Mouse (Mus musculus) monocyte, adult 5-6 weeks (primary cell): ENCODE results near the gene Rbms3. TPM values are rescaled to one million over a fixed set of nuclear protein-coding genes. Genes with fewer than 3 reads are reported as not detected.

Experiments
- ATAC-seq: fragments of 153-309, 156-312 bp; replicated peaks from 2 replicates; pipeline ENCODE4 v1.8.0; 2017; ENCODE audit warnings: mild to moderate bottlenecking; ENCODE audit not compliant: low TSS enrichment, insufficient number of reproducible peaks, severe bottlenecking, poor library complexity, low FRiP score
- total RNA-seq: library from RNA; stranded (forward); fragments of 200-1000, 200-491, 200-594 nt; gene quantifications from 3 replicates; pipeline ENCODE4 v1.2.3, GENCODE M21; 2017

The Rbms3 gene
- total RNA-seq, 1 experiment from 2014 or later: not detected

DNA sequence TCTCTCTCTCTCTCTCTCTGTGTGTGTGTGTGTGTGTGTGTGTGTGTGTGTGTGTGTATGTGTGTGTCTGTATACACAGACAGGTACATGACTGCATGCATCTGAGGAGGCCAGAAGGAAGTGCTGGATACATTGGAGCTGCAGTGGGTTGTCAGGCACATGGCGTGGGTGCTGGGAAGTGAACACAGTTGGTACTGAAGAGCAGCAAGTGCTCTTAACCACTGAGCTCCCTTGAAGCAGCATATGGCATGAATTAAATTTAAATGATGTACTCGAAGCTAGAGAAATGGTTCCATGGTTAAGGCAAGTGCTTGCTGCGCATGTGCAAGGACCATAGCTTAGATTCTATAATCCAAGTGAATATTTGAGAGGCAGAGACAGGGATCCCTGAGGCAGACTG is 772.6 kb downstream of the Rbms3 start:
- no peak for ATAC-seq

DNA sequence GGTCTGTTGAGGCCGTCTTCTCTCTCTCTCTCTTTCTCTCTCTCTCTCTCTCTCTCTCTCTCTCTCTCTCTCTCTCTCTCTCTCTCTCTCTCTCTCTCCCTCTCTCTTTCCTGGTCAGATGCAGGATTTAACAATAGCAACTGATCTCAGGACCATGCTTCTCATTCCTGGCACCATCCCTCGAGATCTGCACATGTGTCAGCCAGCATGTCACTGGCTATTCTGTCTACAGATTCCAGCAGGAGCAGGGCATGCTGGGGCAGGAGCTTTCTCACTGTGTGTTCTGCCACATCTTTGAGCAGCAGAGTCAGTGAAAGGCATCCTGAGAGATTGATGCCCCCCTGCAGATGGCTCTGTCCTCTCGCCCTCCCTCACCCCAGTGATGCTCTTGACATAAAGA is 774.0 kb downstream of the Rbms3 start:
- ATAC-seq: no peak

DNA sequence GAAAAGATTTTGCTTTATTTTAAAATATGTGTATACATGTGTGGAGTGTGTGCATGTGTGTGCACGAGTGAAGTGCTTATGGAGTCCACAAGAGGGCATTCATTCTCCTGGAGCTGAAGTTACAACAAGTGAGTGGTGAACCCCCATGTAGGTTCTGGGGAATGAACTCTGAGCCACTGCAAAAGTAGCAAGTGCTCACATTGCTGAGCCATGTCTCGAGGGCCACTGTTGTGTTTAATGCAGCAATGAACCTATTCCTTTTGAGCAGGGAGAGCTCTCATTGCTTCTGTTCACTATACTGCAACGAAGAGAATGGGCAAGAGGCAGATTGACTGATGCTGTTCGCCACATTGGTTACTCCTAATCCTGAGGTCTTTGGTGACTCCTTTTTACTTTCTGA is 780.8 kb downstream of the Rbms3 start:
- ATAC-seq: no peak

DNA sequence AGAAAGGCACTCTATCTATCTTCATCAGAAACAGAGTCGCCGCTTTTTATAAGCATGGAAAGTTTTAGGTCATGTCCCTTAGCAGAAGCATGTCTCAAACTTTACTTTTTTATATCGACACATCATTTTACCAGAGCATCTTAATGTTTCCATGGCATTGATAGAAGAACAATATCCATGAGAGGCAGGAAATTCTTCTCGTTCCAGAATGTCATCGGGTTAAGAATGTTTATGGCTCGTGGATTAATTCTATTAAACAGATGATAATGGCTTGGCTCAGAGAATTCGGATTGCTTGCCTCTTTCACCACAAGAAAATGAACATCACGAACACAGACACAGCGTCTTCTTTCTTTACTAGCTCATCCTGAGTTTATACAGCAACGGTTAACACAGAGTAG is 781.5 kb downstream of the Rbms3 start:
- no peak for ATAC-seq

DNA sequence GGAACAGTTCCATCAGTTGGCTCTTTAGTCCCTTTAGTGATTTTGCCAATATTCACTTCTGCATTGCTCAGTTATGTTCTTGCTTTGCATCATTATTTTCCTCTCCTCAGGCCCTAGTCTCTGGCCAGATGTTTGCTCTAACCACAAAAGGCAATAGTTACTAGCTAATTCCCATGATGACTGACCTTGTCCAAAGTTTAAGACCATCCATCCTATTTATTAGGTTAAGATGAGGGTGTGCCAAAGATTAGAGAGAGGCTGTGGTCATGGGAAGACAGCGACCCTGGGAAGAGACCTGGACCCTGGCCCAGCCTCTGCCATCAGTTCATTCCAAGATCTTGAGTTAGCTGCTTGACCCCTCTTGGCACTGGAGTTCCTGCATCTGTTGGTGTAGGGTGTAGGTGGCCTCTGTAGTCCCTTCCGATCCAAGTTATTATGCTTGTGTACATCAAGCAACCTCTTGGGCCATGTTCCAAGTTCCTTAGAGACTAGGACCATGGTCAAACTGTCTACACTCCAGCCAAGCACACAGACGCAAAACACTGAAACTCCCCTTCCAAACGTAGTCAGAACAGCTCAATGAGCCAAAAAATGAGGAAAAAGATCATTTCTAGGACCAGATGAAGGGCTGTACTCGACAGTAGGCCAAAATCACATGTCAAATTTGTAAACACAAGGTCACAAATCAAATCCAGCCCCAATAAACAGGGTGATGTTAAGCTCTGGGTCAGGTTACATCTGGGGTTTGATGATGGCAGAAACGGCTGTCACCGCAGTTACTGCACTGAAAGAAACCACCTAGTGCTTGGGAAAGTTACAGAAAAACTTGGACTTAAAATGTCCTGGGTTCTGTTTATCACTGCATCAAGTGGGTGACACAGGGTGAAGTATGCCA is 782.2 kb downstream of the Rbms3 start:
- no peak for ATAC-seq

DNA sequence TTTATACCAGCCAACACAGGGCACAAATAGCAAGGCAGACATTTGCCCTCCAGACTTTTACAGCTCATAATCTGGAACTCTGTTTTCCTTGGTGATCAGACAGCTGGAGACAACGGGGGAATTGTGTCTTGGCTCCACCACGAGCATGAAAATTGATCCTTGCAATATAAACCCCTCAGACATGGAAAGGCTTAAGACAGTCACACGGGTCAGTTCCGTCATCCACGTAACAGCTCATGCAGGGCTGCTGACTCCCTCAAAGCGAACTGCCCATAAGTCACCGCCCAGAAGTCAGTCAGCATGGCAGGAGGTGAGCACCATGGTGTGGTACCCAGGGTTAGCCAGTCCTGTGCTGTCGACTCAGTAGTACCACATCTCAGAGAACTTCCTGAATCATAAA is 794.8 kb downstream of the Rbms3 start:
- ATAC-seq: no peak

DNA sequence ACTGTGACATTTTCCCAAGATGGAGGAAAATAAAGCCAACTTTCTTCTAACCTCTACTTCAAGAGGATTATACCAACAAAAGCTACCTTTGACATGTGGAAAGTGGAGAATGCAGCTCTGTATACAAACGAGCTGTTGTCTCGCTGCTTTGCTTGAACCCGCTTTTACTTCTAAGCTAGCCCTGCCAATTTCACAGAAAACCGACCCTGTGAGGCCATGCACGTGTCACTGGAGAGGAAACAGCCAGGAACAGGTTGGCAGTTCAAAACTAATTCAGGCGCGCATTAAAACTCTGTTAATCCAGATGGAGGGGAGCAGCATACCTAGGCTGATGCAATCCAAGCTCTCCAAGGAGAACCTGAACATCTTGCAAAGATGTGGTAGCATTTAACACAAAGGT is 796.0 kb downstream of the Rbms3 start:
- no peak for ATAC-seq

DNA sequence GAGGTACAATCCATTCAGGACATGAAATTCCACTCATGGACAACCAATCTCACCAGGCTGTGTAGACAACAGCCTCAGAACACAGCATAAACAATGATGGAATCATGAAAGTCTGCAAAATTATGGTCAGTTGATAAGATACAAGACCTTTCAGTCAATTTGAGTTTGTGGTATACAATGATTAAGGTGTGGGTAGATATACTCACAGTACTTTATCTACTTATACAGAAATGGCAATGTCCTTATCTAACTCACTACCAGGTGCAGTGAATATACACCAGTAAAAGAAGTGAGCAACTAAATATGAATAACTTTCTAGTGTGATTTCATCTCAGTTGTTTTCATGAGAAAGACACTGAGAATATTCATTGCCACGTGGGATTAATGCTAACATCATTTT is 796.9 kb downstream of the Rbms3 start:
- ATAC-seq: no peak

DNA sequence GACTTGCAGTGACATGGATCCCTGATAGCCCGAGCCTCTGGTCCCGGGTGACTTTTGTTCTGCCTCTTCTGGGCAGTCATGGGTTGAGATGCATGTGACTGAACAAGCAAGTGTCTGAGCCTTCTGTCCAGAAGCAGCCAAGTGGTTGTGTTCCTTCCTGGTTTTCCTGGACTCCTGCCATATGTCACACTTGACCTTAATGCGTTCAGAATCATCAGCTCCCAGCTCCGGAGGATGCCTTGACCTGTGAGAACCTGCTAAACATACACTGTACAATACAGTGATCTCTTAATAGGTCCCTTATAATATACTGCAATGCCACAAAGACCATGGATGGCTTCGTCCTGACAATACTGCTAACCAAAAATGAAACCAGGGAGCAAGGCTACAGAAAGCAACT is 798.3 kb downstream of the Rbms3 start:
- ATAC-seq: no peak

DNA sequence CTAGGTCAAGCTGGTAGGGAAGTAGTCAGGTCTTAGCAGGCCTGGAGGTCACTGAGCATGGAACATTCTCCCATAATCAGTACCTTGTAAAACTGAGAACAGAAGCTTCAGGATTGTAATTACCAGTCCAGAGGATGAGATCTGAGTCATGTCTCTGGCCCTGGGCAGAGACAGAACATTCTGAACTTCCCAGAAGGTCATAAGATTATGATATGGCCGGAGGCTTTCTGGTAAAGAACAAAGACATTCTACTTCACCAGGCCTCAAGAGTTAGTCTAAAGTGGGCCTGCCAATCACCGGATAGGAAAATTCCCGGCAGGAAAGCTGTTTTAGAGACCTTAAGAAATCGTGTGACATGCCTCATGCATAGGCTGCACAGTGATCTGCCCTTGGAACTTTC is 799.8 kb downstream of the Rbms3 start:
- ATAC-seq: no peak

DNA sequence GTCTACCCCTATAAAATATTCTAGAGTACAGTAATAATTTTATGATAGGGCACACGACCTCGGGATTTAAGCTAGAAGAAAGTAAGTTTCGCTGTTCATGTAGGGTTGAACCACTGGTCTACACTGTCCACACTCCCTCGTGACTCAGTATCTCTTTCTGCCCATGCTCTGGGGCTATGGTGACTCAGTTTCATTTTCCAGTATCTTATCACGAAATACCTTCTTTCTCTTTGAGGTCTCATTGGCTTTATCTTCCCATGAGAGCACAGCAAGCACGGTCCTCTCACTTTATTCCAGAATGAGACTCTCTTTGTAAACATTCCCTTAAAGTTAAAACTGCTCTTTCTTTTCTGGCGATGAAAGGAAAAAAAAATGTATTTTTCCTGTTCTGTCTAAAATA is 808.1 kb downstream of the Rbms3 start:
- ATAC-seq: no peak

DNA sequence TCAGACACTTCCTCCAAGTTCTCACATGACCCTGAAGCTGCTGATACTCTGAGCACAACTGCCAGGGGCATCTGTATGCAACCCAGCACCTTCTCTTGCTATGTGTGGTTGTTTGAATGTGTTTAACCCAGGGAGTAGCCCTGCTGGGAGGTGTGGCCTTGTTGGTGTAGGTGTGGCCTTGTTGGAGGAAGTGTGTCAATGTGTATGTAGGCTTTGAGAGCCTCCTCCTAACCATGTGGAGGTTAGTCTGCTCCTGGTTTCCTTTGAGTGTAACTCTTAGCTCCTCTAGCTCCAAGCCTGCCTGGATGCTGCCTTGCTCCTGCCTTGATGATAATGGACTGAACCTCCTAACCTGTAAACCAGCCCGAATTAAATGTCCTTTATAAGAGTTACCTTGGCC is 812.5 kb downstream of the Rbms3 start:
- ATAC-seq: no peak

DNA sequence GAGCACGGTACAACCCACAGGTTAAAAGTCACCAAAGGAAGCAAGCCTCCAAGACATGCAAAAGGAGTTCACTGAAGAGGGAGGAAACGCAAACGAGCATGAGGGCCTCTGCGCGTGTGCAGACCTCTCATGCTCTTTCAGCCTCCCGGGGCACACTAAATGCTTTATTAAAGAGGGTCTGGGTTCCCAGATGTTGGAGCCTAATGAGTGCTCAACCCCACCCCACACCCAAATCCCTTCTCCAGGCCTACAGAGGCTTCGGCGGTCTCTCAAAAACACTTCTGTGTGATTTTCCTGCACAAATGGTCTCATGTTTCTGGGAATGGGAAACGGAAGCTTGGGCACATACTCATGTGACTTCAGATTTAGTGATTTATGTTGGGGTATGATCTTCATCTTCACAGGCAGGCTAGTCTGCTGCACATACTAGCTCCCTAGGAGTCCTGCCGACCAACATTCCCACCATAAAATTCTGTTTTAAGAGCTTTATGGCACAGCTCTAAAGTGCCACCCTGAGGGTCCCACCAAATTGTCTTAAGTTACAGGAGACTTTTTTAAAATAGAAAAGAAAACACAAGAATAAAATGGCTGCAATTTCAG is 815.1 kb downstream of the Rbms3 start:
- ATAC-seq: no peak

DNA sequence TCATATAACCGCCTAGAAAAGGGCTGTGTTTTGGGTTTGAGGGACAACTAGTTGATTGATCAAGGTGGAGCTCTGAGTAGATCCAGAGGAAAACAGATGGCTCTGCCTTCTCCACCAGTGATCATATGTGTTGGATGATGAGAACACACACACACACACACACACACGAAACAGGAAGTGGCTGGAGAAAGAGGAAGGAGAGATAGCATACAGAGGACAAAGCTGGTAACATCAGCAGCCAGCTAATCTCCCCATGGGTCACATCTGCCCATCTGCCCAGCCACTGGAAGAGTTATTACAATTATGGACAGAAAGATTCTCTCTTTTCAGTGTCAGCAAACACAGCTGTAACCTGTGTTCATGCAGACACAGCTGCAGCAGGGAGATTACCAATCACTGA is 816.3 kb downstream of the Rbms3 start:
- no peak for ATAC-seq

DNA sequence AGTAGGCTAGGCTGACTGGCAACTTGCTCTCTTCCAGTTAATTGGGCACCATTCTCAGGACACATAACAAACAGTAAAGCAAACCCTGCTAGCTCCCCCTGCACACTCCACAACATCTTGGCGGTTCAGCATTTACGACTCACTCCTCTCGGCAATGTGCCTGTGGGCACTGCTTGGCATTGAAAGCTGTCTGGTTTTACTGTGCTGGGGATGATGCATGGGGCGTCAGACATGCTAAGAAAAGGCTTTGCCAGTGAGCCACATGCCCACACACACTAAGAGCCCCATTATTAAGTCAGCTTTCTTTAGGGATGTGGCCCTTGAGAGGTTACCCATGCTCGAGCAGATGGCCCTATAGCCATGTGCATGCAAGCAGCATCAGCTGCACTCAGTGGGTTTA is 820.5 kb downstream of the Rbms3 start:
- no peak for ATAC-seq

DNA sequence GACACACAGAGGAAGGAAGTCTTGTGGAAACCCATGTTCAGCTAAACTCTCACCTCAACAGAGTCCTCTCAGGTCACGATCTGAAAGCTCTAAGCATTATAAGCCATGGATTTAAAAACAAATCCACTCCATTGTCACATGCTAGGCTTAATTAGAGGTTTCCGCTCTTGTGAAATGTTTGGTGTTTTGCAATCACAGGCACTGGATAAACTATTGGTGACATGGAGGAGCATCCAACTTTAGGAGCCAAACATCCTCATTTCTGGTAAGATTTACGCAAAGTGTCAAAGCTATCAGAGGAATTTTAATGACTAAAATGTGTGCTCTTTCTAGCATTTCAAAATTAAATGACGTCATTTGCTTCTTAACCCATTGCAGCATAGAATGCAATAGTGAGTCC is 821.3 kb downstream of the Rbms3 start:
- no peak for ATAC-seq

DNA sequence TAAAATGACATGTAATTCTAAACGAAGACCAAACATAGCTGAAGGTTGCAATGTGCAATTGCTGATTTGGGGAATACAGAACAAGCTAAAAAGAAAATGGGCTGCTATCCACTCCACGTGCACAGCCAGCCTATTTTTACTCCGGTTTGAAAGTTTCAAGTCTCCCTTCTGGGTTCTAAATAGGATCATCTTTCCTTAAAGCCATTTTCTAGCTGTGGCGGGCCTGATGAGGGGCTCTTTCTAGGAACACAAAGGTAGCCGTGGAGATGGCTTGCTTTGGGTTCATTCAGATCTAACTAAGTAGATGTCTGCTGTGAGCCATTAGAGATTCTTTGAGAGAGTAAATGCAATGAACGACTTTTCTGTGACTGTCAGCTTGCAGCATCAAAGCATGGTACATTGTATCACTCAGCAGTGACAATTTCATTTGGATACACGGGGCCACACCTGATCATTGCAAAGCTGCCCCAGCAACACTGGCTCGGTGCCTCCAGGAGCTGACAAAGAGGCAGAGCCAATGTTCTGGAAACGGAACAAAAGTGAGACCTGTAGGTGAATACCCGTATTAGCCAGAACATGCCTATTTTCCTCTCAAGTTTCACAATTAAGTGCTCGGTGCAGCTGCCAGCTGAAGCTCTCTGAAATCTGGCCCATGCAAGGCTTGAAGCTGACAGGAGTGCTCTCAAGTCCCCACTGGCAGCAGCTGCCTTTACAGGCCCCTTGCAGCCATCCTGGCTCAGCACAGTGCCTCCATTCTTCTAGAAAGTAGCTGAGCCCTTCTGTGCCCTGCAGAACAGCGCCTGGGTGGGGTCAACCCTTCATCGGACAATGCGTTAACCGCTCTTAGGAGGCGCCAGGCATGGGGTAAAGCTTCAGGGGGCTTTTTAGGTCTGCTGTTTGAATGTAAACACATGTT is 822.3 kb downstream of the Rbms3 start:
- no peak for ATAC-seq

DNA sequence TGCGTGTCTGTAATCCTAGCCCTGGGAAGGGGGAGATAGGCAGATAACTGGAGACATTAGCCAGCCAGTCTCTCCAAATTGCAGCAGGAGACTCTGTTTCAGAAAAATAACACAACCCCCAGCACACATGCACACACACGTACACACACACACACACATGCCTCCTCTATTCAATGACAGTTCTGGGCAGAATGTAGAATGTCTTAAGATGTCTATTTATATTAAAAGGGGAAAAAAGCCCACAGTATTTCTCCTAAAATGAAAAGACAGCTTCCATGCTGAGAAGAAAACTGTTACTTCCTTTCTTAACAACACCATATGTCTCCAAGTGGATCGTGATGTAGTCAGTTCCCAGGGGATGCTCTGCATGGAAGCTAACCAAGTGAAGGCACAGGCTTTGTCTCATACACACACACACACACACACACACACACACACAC is 826.4 kb downstream of the Rbms3 start:
- ATAC-seq: no peak

DNA sequence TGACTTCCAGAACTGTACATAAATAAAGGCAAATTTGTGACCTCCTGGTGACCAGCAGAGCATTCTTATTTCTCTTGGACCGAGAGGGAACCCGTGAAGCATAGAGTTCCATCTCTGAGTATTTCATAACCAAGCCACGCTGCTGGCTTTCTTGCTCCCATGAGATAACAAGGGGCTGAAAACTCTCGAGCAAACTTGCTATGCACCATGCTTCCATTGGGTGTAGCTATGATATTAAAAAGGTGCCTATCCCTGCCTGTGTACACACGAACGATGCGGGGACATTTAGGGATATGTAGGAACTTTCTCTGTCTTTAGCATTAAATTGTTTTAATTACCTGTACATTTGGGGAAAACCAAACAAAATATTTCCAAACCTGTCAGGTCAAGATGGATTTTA is 827.1 kb downstream of the Rbms3 start:
- no peak for ATAC-seq
